8 mouse cellular contexts compared by ENCODE assay signal in genomic region chr2:158228670-158229502, GRCm38 (mm10). TPM values are rescaled to one million over a fixed set of nuclear protein-coding genes. Genes with fewer than 3 reads are reported as not detected.
DNase-seq lines count a peak whose midpoint lies in the region; ATAC-seq and TF ChIP-seq lines count a peak whose summit lies in the region.

D630003M21Rik (minus strand) TSS chr2:158229222.

- ATAC-seq in embryonic facial prominence, embryonic 11.5 days (replicated peaks; ENCODE audit: insufficient number of reproducible peaks, low FRiP score, low TSS enrichment, low read depth): peak; percentile 78
- ATAC-seq in hindbrain, embryonic 12.5 days (ENCODE audit: low FRiP score): peak; percentile 88

- no peak for TF ChIP-seq CTCF in liver, adult 2 months (IDR thresholded peaks at IDR 0.05; ENCODE audit: low read depth, low read length)

- peak within 1 kb of the TSS; percentile 45 for H3K4me3 ChIP-seq in embryonic facial prominence, embryonic 11.5 days (ENCODE audit: low read depth, low read length)
- H3K4me3 ChIP-seq in hindbrain, embryonic 12.5 days: peak within 1 kb of the TSS; percentile 42
- H3K4me3 ChIP-seq in liver, adult 2 months (ENCODE audit: insufficient read depth, low read depth, low read length): peak within 1 kb of the TSS; percentile 47

- H3K4me1 ChIP-seq in embryonic facial prominence, embryonic 11.5 days (ENCODE audit: control insufficient read depth, insufficient read depth, low read length): no peaks in the 10 kb centered on the region; the same call in 1 of the 2 replicates
- peaks cover 26% of the 10 kb centered on the region for H3K4me1 ChIP-seq in hindbrain, embryonic 12.5 days
- H3K4me1 ChIP-seq in liver, adult 2 months (ENCODE audit: control insufficient read depth, insufficient read depth, low read length): peaks cover 4% of the 10 kb centered on the region; the same call in 1 of the 2 replicates

- no peaks in the 10 kb centered on the region for H3K79me2 ChIP-seq in liver, adult 2 months (ENCODE audit: control insufficient read depth, insufficient read depth, low read length)

- H3K27me3 ChIP-seq in embryonic facial prominence, embryonic 11.5 days (ENCODE audit: control insufficient read depth, insufficient read depth, low read length): no peaks in the 10 kb centered on the region
- H3K27me3 ChIP-seq in hindbrain, embryonic 12.5 days: no peaks in the 10 kb centered on the region
- H3K27me3 ChIP-seq in liver, adult 2 months (ENCODE audit: control insufficient read depth, insufficient read depth, low read length): no peaks in the 10 kb centered on the region

- H3K27ac ChIP-seq in embryonic facial prominence, embryonic 11.5 days (replicated peaks; ENCODE audit: low read depth, low read length): no peak within 1 kb of the TSS
- H3K27ac ChIP-seq in hindbrain, embryonic 12.5 days: peak within 1 kb of the TSS; percentile 76
- no peak within 1 kb of the TSS for H3K27ac ChIP-seq in liver, adult 2 months (replicated peaks; ENCODE audit: insufficient read depth, low read depth, low read length)

- H3K36me3 ChIP-seq in embryonic facial prominence, embryonic 11.5 days (replicated peaks; ENCODE audit: control insufficient read depth, insufficient read depth, low read depth, low read length): no peaks in the 10 kb centered on the region
- no peaks in the 10 kb centered on the region for H3K36me3 ChIP-seq in hindbrain, embryonic 12.5 days
- H3K36me3 ChIP-seq in liver, adult 2 months (ENCODE audit: control insufficient read depth, insufficient read depth, low read length): no peaks in the 10 kb centered on the region

- peak within 1 kb of the TSS; percentile 59 for H3K9ac ChIP-seq in embryonic facial prominence, embryonic 11.5 days (replicated peaks; ENCODE audit: low read length)
- H3K9ac ChIP-seq in hindbrain, embryonic 12.5 days: peak within 1 kb of the TSS; percentile 61
- peak within 1 kb of the TSS; percentile 26 for H3K9ac ChIP-seq in liver, adult 2 months (ENCODE audit: low read depth, low read length)

- peak; percentile 33 for DNase-seq in right cerebral cortex, adult 18-20 months
- no peak for DNase-seq in right cerebral cortex, postnatal 25 days
- DNase-seq in embryonic facial prominence, embryonic 11.5 days (ENCODE audit: low spot score): peak; percentile 67
- DNase-seq in liver, adult 2 months (ENCODE audit: extremely low read depth, low read depth, low spot score): peak; percentile 84
- peak; percentile 69 for DNase-seq in retina, embryonic 14.5 days (ENCODE audit: low spot score)
- DNase-seq in T-cell, adult 2 months (ENCODE audit: low spot score): no peak
- DNase-seq in right cerebral cortex, postnatal 36 days (ENCODE audit: low spot score in 2 of 2): no peak

- under 1% methylated on average over 41 of the region's 55 CpGs for WGBS in embryonic facial prominence, embryonic 11.5 days
- WGBS in hindbrain, embryonic 12.5 days: under 1% methylated on average over 48 of the region's 55 CpGs
- under 1% methylated on average over 53 of the region's 55 CpGs for WGBS in liver, adult 2 months

- TF ChIP-seq POLR2A in liver, adult 2 months (IDR thresholded peaks at IDR 0.05; ENCODE audit: extremely low read depth, insufficient read depth, low read length): no peak

- H3K9me3 ChIP-seq in embryonic facial prominence, embryonic 11.5 days (replicated peaks; ENCODE audit: control insufficient read depth, low read length): no peaks in the 10 kb centered on the region
- H3K9me3 ChIP-seq in hindbrain, embryonic 12.5 days (replicated peaks): no peaks in the 10 kb centered on the region

- peak within 1 kb of the TSS; percentile 93 for H3K4me2 ChIP-seq in embryonic facial prominence, embryonic 11.5 days (ENCODE audit: low read depth, low read length)
- H3K4me2 ChIP-seq in hindbrain, embryonic 12.5 days (replicated peaks): peak within 1 kb of the TSS; percentile 87

RNA-seq across cellular contexts. Expression of gene D630003M21Rik, which starts in this region (rescaled TPM):
- 1.00 and 1.4 TPM in 2 replicates for polyA plus RNA-seq in embryonic facial prominence, embryonic 11.5 days (2014; fragmentation: Nextera tagmentation; extraction: Ambion mirVana)
- polyA plus RNA-seq in hindbrain, embryonic 12.5 days (2016; fragmentation: Nextera tagmentation; extraction: Ambion mirVana): 8.2 and 8.9 TPM in 2 replicates
- 0.40 and 0.46 TPM in 2 replicates for total RNA-seq in liver, adult 2 months (2014; rRNA removed)
- 0.52 and 0.69 TPM in 2 replicates for polyA plus RNA-seq in liver, adult 2 months (2012; rRNA removed)

Comparison
In these comparisons a context has a peak if more than half of its experiments do, and no peak if none do; other contexts are left out.
1. DNase-seq: peak in right cerebral cortex, adult 18-20 months (single experiment), embryonic facial prominence, embryonic 11.5 days (single experiment) and retina, embryonic 14.5 days (single experiment); none in right cerebral cortex, postnatal 25 days (single experiment), T-cell, adult 2 months (single experiment) and right cerebral cortex, postnatal 36 days (0 of 2).
2. Peak in DNase-seq, H3K4me3 ChIP-seq and H3K9ac ChIP-seq in liver, adult 2 months; RNA of the gene not detected or under 1 TPM.
3. Peak in every context shown above with its lines, with median percentiles within 50 percentile points of each other: H3K4me3 ChIP-seq and H3K9ac ChIP-seq.